ENCODE assay signal across 20 mouse cellular contexts in the genomic region with DNA sequence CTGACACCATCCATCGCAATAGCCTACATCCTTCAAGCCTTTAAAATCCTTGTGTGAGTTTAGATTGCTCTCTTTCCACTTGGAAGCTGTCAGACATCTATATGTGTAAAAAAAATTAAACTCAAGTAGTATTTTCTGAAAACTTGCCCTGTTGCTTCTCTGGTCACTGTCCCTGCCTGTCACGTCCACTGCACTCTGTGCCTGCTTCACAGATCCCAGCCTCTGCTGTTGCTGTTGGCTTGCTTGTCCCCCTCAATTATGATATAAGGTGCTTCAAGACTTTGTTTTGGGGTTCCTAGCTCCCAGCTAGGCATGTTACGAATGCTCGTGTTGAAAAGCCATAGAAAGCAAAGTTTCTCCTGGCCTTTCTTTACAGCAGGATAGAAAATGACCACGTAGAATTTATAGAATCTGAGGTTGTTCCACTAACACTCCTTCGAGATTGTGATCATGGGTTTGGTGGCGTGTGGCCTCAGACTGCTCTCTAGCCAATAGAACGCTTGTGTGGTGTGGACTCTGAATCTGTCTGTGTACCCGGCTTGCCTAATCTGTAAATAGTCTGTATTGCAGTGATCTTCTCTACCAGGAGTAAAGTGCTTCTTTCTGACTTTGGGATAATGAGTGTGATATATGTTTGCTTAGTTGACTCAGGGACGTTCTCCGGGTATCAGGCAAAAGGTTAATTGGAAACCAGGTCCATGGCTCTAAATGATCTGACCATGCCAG. TPM values are rescaled to one million over a fixed set of nuclear protein-coding genes. Genes with fewer than 3 reads are reported as not detected.
DNase-seq lines count a peak whose midpoint lies in the region; ATAC-seq and TF ChIP-seq lines count a peak whose summit lies in the region.
"Had no signal": no experiment of that assay in that cellular context is flagged by ENCODE, and none has a peak within 500 bp of the region (broad histone marks: within the 10 kb centered on the region; RNA-seq: fewer than 3 reads in every experiment).

No protein-coding gene starts in this region.

- TF ChIP-seq EP300 in liver, postnatal 0 days (IDR thresholded peaks at IDR 0.05; ENCODE audit: low read depth), result peak; percentile 81; the same call in 1 of the 2 replicates

- no peak overlapping the region for H3K9ac ChIP-seq in liver, embryonic 13.5 days
- no peak overlapping the region for H3K9ac ChIP-seq in liver, postnatal 0 days (replicated peaks)
- H3K9ac ChIP-seq: embryonic facial prominence, embryonic 13.5 days; forebrain, embryonic 13.5 days; forebrain, postnatal 0 days; heart, embryonic 12.5 days; hindbrain, embryonic 15.5 days had no signal

- intact Hi-C loops in heart, postnatal 14 days (cut with DNase I), result no loop called here

- no peak overlapping the region for H3K4me3 ChIP-seq in liver, embryonic 13.5 days (replicated peaks)
- H3K4me3 ChIP-seq in liver, postnatal 0 days (ENCODE audit: low read depth, low read length), result no peak overlapping the region
- H3K4me3 ChIP-seq: embryonic facial prominence, embryonic 13.5 days; forebrain, embryonic 13.5 days; heart, adult 2 months; heart, embryonic 12.5 days; hindbrain, embryonic 15.5 days had no signal

- TF ChIP-seq CTCF in liver, postnatal 0 days (IDR thresholded peaks at IDR 0.05; ENCODE audit: low read depth), result no peak

- no peaks in the 10 kb centered on the region for H3K36me3 ChIP-seq in liver, embryonic 13.5 days
- H3K36me3 ChIP-seq in liver, postnatal 0 days (replicated peaks; ENCODE audit: insufficient read depth, low read length), result no peaks in the 10 kb centered on the region
- H3K36me3 ChIP-seq: embryonic facial prominence, embryonic 13.5 days; heart, embryonic 12.5 days; hindbrain, embryonic 15.5 days had no signal

- H3K4me2 ChIP-seq in liver, embryonic 13.5 days, result no peak overlapping the region
- peak overlapping the region; percentile 10; the same call in 1 of the 2 replicates for H3K4me2 ChIP-seq in liver, postnatal 0 days (ENCODE audit: low read depth, low read length)
- H3K4me2 ChIP-seq: embryonic facial prominence, embryonic 13.5 days; forebrain, embryonic 13.5 days; heart, embryonic 12.5 days; hindbrain, embryonic 15.5 days had no signal

- peak; percentile 22 for DNase-seq in liver
- no peak for DNase-seq in liver, embryonic 13.5 days
- DNase-seq in liver, postnatal 0 days, result peak; percentile 40
- no peak for DNase-seq in thymus, adult 18-20 months
- DNase-seq in heart, postnatal 14 days, result no peak
- DNase-seq: adrenal gland, postnatal 10 days; cerebellum, adult 11 months; cerebellum, adult 9-10 months; cerebellum, postnatal 36 days; forebrain, postnatal 0 days; gastrocnemius, postnatal 14 days; heart, adult 2 months; heart, postnatal 36 days had no signal

- peaks cover 7% of the 10 kb centered on the region for H3K27me3 ChIP-seq in liver, embryonic 13.5 days
- H3K27me3 ChIP-seq in liver, postnatal 0 days (ENCODE audit: insufficient read depth, low read length), result no peaks in the 10 kb centered on the region
- H3K27me3 ChIP-seq: embryonic facial prominence, embryonic 13.5 days; forebrain, embryonic 13.5 days; heart, embryonic 12.5 days; hindbrain, embryonic 15.5 days had no signal

- peaks cover 8% of the 10 kb centered on the region; the same call in 1 of the 2 replicates for H3K4me1 ChIP-seq in liver, embryonic 13.5 days (replicated peaks)
- H3K4me1 ChIP-seq in liver, postnatal 0 days (ENCODE audit: insufficient read depth), result 0 out of 2 replicates have a peak, but pooled peaks cover 6% of the 10 kb centered on the region
- H3K4me1 ChIP-seq: embryonic facial prominence, embryonic 13.5 days; forebrain, embryonic 13.5 days; hindbrain, embryonic 15.5 days had no signal

- peak; percentile 68 for ATAC-seq in liver, embryonic 13.5 days (ENCODE audit: low read depth)
- ATAC-seq in liver, postnatal 0 days, result peak; percentile 96
- no peak for ATAC-seq in monocyte, adult 5-6 weeks (replicated peaks; ENCODE audit: insufficient number of reproducible peaks, low FRiP score, low TSS enrichment, poor library complexity, severe bottlenecking)
- ATAC-seq: forebrain, embryonic 13.5 days; forebrain, postnatal 0 days had no signal

- no peaks in the 10 kb centered on the region for H3K9me3 ChIP-seq in liver, embryonic 13.5 days (replicated peaks)
- no peaks in the 10 kb centered on the region for H3K9me3 ChIP-seq in liver, postnatal 0 days (ENCODE audit: low read length)
- H3K9me3 ChIP-seq: embryonic facial prominence, embryonic 13.5 days; forebrain, embryonic 13.5 days; heart, embryonic 12.5 days; hindbrain, embryonic 15.5 days had no signal

- H3K27ac ChIP-seq in liver, embryonic 13.5 days, result peak overlapping the region; percentile 71
- peak overlapping the region; percentile 94 for H3K27ac ChIP-seq in liver, postnatal 0 days (ENCODE audit: low read depth)
- H3K27ac ChIP-seq: embryonic facial prominence, embryonic 13.5 days; forebrain, embryonic 13.5 days; heart, adult 2 months; hindbrain, embryonic 15.5 days had no signal

- WGBS in liver, embryonic 13.5 days (ENCODE audit: insufficient replicate concordance), result 57% methylated on average over 11 of the region's 11 CpGs
- WGBS in liver, postnatal 0 days (ENCODE audit: insufficient replicate concordance), result 59% methylated on average over 11 of the region's 11 CpGs

RNA-seq across cellular contexts. Expression of gene Cpn1, which starts 12.6 kb away (rescaled TPM):
- polyA plus RNA-seq in liver, embryonic 13.5 days (2015; fragmentation: Nextera tagmentation; extraction: Ambion mirVana), result 46.1 and 57.6 TPM in 2 replicates
- 110 and 118 TPM in 2 replicates for polyA plus RNA-seq in liver, postnatal 0 days (2015; fragmentation: Nextera tagmentation; extraction: Ambion mirVana)
- total RNA-seq in monocyte, adult 5-6 weeks (2017), result 1.2 TPM in 1 of 3 replicates, not detected in the others
- total RNA-seq in heart, postnatal 14 days (2021), result under 1 TPM in 1 of 2 experiments, not detected in 1; 0.12 TPM
- total RNA-seq: gastrocnemius, postnatal 14 days had no signal
- polyA plus RNA-seq: embryonic facial prominence, embryonic 13.5 days had no signal

RNA-seq across cellular contexts. Expression of gene Cyp2c23, which starts 30.0 kb away (rescaled TPM):
- 9.4 and 12.5 TPM in 2 replicates for polyA plus RNA-seq in liver, embryonic 13.5 days (2015; fragmentation: Nextera tagmentation; extraction: Ambion mirVana)
- polyA plus RNA-seq in liver, postnatal 0 days (2015; fragmentation: Nextera tagmentation; extraction: Ambion mirVana), result 75.8 and 85.1 TPM in 2 replicates
- total RNA-seq in monocyte, adult 5-6 weeks (2017), result not detected in 3 replicates
- total RNA-seq in heart, postnatal 14 days (2021), result under 1 TPM in 1 of 2 experiments, not detected in 1; 0.15 TPM
- total RNA-seq: forebrain, postnatal 0 days; gastrocnemius, postnatal 14 days; heart, adult 2 months had no signal
- polyA plus RNA-seq: embryonic facial prominence, embryonic 13.5 days; forebrain, embryonic 13.5 days; forebrain, postnatal 0 days; heart, adult 2 months; heart, embryonic 16.5 days; hindbrain, embryonic 11.5 days; hindbrain, embryonic 15.5 days had no signal

RNA-seq across cellular contexts. Expression of gene Dnmbp, which starts 59.0 kb away (rescaled TPM):
- polyA plus RNA-seq in liver, embryonic 13.5 days (2015; fragmentation: Nextera tagmentation; extraction: Ambion mirVana), result 2.2 and 2.7 TPM in 2 replicates
- 4.0 and 4.8 TPM in 2 replicates for polyA plus RNA-seq in liver, postnatal 0 days (2015; fragmentation: Nextera tagmentation; extraction: Ambion mirVana)
- total RNA-seq in monocyte, adult 5-6 weeks (2017), result 8.7 to 12.2 TPM (median 9.3 TPM) in 3 replicates
- 1 to 10 TPM; 8.3 to 9.9 TPM for total RNA-seq in heart, postnatal 14 days (2021)

Comparison
In these comparisons a context has a peak if more than half of its experiments do, and no peak if none do; other contexts are left out.
1. DNase-seq: peak in liver (single experiment) and liver, postnatal 0 days (single experiment); none in liver, embryonic 13.5 days (single experiment), thymus, adult 18-20 months (0 of 2) and heart, postnatal 14 days (0 of 2).